Mouse (Mus musculus) kidney, adult 9 months (tissue): ENCODE data around the gene Ugt1a8.
"Not testable (repeated sequence)": the region's sequence is repeated elsewhere in the genome, so short reads cannot be mapped to it uniquely, and the experiment has no call there.

Experiments
- DNase-seq: peaks from one replicate; pipeline ENCODE4 v3.0.0; 2022

The Ugt1a8 gene

DNA sequence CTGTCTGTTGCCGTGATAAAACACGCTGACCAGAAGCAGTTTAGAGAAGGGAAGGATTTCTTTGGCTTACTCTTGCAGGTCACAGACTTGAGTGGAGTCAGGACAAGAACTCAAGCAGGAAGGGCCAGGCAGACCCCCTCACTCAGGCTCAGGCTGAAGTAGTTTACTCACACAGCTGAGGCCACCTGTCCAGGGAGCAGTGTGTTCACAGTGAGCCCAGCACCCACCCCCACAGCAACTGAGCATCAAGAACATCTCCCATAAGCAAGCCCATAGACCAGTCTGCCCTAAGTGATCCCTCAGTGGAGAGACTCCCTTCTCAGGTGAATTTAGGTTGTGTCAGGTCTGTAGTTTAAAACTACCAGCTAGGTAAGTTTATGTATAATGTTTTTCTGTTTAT, 22.0 kb downstream of the Ugt1a8 start:
- DNase-seq, result not testable (repeated sequence)

DNA sequence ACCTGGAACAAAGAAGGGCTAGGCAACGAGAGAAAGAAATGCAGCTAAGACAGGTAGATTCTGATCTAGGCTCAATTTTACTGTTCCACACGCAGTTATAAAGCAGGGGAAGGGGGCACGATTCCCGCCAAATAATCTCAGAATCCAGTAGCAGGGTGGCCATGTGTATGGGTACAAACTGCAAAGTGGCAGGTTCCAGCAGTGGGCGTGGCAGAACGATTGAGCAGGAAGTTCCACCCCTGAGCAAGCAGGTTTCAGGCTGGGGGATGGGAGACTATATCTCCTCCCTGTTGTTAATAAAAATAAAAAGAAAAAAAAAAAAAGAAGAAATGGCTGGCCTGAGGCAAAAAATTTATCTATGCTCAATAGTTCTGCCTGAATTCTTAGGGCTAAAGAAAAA, 25.2 kb downstream of the Ugt1a8 start:
- peak; percentile 70 for DNase-seq

DNA sequence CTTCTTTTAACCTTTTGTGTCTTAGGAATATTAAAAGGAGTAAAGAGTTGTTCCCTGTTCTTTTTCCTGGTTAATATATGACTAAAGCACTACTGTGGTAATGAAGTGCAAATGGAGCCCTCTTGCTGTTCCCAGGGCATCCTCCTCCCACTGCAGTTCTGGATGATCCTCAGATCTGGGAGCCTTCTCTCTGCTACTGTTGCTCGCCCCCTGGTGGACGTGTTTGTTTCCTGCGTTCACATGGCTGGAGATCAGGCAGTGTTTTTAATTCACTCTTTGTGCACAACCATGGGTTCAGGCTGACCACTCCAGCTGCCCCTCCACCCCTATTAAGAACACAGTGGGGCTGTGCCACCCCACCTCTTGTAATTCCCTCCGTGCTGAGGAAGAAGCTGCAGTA, 32.9 kb downstream of the Ugt1a8 start:
- DNase-seq, result not testable (repeated sequence)

DNA sequence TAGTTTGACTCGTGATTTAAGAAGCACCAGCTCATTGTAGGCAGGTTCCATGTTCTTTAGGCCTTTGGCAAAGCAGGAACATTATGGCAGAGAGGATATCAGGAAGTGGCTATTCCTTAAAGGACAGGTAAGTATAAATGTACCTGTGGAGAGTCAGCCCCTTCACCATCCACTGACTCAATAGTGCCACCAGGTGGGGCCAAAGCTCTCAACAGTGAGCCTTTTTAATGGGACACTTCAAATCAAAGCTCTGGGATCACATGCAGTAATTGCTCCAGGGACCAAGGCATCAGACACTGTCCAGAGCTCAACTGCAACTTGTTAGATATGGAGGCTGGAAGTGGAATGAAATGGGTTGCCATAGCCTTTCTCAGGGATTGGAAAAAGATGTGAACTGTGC, 33.9 kb downstream of the Ugt1a8 start:
- DNase-seq, result peak; percentile 72

DNA sequence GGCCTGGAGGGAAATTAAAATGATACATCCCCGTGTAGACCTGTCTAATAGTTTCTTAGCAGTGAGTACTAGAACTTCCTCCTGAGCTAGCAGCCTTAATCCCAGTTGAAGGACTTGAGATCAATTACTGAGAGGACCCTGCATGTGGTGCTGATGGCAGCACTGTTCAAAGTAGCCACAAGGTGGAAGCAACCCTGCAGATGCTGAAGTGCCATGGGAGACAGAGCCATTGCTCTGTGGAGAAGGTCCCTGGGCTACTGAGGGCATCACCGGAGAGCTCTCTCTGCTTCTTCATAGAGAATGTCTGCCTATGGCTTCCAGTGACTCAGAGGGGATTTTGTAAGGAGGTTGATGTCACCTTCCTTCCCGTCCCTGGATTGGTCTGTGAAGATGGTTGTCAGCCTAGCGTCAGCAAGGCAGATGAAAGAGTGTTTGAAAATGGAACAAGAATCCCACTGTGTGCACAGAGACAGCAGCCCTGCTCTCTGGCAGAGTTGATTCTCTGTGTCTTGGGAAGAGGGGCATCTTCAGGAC, 38.3 kb downstream of the Ugt1a8 start:
- DNase-seq, result not testable (repeated sequence)

DNA sequence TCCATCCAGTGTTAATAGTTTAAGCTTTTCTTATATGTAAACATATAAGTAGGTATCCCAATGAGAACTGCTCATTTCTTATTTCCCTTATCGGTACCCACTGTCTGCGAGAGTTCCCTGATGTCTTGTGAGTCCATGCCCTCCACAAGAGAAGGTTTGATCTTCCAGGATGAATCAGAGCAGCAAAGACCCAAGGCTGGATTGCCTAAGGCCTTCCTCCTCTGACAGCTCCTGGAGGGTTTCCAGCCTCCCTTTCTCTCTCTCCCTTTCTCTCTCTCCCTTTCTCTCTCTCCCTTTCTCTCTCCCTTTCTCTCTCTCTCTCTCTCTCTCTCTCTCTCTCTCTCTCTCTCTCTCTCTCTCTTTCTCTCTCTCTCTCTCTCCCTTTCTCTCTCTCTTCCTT, 41.5 kb downstream of the Ugt1a8 start:
- DNase-seq, result not testable (repeated sequence)

DNA sequence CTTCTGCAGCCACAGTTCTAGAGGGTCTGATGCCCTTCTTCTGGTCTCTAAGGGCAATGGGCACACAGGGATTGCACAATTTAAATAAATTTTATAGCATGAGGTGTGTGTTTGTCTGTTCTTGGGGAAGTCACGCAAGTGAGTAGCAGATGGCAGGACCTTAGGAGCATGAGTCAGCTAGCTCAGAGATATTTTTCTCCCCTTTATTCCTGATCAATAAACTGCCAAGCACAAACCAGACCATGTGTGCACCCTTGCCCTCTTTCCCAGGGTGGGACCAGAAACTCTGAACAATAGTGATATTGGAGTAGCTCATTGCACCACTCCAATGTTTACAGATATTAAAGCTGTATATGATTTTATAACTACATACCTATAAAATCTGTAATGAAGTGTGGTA, 42.6 kb downstream of the Ugt1a8 start:
- DNase-seq, result not testable (repeated sequence)

DNA sequence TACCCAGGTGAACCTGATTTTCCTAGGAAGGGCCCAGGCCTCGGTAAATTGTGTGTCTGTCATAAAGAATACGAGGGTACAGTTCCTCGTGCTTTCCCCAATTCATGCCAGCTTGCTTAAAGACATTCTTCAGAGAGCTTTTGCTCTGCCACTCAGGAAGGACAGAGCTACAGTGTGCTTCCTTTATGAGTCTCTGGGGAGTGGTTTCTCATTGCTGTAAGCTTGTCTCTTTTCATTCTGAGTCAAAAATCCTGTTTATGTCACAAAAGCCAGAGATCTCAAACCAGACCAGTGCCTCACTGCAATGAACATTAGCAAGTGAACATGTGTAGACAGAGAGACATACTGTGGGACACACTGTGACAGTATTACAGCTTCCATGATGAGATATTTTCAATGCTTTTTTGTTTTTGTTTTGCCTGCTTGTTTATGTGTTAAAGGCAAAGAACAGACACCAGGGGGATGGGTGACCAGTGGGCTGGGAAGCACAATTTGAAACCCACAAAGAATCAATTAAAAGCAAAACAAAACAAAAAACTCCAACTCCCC, 46.4 kb downstream of the Ugt1a8 start:
- no peak for DNase-seq

DNA sequence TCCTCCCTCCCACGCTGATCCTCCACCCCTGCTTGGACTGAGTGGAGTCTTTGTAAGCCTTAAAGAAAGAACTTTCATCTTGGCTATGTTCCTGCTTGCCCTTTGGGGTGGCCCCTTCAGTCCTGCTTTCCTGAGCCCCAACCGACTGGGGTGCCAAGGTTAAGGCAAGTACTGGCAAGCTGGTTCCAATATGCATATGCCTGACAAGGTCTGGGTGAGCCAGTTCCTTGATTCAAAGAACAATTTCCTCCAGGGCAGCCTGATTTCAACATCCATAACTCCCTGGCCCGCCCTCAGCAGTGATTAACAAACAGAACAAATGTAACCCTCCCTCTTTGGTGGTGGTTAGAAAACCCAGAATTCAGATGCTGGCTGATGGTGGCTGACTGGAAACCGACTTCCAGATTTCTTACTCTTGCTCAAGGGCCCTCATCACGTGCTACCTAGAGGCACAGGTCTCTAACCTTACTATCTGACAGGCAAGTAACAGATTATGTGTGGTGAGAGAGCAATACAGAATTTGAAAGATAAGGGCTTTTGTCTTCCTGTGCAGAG, 46.9 kb downstream of the Ugt1a8 start, which contains the start of gene Ugt1a6a:
Gene Ugt1a6a (plus strand): TSS at position 353 of the 555 bp plus-strand sequence.
- DNase-seq, result peak; percentile 59

DNA sequence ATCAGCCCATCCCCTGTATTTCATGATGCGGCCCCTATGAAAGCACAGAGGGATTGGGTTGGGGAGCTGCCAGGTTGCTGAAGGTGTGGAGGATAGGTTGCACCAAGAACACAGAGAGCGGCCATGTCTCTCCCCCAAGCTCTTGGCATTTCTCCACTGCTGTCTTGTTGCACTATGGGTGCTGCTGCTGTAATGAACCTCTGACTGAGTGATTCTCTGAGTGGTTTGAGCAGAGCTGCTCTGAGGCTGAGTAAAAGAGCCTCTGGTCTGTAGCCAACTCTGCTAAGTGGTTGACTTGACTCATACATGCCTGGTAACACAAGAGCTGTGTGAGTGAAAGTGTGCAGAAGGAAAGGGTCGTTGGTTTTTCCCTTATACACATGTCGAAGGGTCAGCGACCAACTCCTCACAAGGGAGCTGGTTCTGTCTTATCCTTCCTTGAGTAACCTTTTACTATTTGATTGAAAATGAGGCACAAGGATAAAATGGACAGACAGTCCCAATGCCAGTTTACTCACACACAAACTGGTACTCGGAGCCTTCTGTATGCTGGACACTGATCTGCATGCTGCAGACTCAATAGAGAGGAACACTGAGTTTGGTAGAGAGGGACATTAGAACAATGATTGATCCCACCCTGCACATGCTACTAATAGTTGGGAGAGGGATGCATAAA, 47.8 kb downstream of the Ugt1a8 start:
- not testable (repeated sequence) for DNase-seq

DNA sequence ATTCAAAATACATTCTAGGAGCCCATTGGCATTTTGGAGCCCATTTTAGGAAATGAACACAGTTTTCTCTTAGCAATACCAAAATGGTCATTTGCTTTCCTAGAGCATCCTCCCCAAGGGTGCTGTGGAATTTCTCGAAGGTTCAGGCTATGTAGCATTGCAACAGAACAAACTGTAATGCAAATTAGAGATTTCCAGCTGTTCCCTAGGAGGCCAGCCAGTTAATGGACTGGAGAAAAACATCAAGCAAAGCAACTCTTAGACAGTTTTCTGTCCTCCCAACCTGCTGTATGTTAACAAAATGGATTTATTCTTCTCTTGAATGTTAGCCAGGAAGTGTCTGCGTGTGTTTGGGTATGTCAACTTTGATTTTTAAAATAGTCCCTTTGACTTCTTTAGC, 49.0 kb downstream of the Ugt1a8 start:
- DNase-seq, result no peak

DNA sequence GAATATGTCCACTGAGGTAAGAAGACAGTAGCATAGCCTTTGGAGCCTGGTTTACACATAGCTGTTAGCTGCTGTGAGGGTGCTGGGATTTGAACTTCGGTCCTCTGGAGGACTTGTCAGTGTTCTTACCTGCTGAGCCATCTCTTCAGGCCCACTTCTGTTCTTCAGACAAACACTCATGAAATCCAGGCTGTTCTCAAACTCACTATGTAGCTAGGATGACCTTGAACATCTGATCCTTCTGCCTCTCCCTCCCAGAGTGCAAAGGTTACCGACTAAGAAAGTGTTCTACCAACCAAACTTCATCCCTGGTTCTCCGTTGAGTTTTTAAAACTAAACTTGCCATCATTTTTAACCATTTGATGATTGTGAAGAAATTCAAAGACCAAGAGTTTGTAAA, 49.7 kb downstream of the Ugt1a8 start:
- no peak for DNase-seq

DNA sequence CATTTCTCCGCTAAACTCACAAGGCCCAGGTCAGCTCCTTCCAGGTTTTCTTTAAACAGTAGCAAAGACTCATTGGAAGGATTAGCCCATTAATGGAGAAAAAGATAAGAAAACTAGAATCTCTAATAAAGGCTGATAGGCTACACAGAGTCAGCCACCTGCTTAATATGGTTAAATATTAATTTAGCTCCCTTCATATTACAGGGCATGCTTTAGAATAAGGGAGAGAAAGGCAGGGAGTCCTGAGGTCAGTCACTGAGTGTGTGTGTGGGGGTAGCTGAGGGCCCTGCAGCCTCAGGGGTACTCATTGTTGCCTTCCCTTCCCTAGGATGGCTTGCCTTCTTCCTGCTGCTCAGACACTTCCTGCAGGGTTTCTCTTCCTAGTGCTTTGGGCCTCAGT, 50.5 kb downstream of the Ugt1a8 start:
- no peak for DNase-seq

DNA sequence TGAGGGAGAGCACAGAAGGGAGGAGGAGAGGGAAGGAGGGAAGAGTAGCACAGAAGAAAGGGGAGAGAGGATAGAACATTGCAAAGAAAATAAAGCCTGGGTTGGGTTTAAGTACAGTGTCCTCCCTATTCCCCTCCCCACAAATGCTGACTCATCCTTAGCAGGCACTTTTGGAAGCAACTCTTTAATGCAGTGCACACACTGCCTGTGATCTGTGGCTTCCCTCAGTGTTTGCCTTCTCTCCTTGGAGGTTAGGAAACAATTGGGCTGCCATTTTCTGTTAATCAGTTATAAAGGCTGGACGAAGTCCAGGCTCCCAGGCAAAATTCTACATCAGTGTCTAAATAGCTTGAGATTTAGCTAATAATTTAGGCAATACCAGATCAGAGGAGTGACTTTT, 52.9 kb downstream of the Ugt1a8 start:
- DNase-seq, result peak; percentile 87

DNA sequence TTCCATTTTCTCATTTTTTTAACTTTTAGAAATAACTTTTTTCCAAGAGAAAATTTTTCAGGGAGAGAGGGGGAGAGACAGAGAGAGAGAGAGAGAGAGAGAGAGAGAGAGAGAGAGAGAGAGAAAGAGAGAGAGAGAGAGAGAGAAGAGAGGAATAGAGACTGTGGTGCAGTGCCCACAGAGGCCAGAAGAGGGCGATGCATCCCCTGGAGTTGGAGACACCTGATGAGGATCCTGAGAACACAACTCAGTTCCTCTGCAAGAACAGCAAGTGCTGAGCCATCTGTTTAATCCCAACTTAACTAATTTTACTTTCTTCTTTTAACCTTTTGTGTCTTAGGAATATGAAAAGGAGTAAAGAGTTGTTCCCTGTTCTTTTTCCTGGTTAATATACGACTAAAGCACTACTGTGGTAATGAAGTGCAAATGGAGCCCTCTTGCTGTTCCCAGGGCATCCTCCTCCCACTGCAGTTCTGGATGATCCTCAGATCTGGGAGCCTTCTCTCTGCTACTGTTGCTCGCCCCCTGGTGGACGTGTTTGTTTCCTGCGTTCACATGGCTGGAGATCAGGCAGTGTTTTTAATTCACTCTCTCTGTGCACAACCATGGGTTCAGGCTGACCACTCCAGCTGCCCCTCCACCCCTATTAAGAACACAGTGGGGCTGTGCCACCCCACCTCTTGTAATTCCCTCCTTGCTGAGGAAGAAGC, 56.5 kb downstream of the Ugt1a8 start:
- DNase-seq, result peak; percentile 81

DNA sequence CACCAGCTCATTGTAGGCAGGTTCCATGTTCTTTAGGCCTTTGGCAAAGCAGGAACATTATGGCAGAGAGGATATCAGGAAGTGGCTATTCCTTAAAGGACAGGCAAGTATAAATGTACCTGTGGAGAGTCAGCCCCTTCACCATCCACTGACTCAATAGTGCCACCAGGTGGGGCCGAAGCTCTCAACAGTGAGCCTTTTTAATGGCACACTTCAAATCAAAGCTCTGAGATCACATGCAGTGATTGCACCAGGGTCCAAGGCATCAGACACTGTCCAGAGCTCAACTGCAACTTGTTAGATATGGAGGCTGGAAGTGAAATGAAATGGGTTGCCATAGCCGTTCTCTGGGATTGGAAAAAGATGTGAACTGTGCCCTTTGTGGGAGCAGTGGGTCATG, 57.7 kb downstream of the Ugt1a8 start:
- peak; percentile 33 for DNase-seq

DNA sequence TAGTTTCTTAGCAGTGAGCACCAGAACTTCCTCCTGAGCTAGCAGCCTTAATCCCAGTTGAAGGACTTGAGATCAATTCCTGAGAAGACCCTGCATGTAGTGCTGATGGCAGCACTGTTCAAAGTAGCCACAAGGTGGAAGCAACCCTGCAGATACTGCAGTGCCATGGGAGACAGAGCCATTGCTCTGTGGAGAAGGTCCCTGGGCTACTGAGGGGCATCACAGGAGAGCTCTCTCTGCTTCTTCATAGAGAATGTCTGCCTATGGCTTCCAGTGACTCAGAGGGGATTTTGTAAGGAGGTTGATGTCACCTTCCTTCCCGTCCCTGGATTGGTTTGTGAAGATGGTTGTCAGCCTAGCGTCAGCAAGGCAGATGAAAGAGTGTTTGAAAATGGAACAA, 62.5 kb downstream of the Ugt1a8 start:
- DNase-seq, result not testable (repeated sequence)

DNA sequence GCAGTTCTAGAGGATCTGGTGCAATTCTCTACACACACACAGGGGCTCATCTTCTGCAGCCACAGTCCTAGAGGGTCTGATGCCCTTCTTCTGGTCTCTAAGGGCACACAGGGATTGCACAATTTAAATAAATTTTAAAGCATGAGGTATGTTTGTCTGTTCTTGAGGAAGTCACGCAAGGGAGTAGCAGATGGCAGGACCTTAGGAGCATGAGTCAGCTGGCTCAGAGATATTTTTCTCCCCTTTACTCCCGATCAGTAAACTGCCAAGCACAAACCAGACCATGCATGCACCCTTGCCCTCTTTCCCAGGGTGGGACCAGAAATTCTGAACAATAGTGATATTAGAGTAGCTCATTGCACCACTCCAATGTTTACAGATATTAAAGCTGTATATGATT, 70.8 kb downstream of the Ugt1a8 start:
- no peak for DNase-seq

DNA sequence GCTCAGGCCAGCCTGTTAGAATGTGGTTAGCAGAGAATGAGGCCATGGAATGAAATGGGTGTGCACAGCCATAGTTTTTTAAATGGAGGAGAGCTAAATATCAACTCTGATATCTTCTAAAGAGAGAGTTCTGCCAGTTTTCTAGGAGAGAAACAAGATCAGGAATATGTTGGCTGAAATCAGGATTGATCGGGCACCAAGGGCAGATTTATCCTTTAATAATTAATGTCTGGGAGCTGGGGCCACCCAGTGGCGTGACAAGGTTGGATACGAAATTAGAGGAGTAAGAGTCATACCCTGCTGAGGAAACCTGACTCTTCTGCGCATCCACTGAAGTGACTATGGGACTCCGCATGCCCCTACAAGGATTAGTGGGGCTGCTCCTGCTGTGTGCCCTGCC, 78.1 kb downstream of the Ugt1a8 start, which contains the start of gene Ugt1a5:
Gene Ugt1a5 (plus strand): TSS at position 302 of the 400 bp plus-strand sequence.
- DNase-seq, result no peak

DNA sequence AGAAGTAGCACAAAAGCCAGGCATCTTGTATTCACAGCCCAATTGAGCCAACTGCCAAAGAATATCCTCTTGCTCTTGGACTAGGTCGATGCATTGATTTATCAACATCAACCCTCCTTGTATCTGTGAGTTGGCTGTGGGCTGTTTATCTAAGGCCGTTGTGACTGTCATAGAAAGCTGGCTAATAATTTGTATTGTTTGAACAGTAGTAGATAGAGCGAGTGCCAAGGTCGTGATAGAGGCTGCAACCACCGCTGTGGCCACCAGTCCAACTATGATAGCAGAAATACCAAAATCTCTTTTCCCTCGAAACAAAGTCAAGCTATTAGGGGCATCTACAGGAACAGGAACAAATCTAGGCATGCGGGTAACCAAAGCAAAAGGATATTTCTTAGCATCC, 84.6 kb downstream of the Ugt1a8 start:
- not testable (repeated sequence) for DNase-seq

DNA sequence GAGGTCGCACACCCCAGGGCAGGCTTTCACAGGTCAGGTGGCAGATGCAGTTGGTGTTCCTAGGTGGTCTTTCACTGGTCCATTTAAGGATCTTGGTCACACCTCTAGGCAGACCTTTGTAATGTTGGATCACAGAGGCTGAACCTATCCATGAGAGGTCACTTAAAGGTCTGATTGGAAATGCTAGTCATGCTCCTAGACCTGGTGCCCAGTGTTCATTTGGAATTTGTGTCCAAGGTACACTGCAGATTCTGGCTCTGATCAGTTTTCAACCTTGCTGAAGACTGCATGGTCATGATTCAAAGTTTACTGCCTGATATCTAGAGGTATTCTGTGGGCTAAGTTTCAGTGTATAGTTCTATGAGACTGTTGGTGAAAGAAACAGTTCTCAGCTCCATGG, 92.0 kb downstream of the Ugt1a8 start:
- DNase-seq, result peak; percentile 65

DNA sequence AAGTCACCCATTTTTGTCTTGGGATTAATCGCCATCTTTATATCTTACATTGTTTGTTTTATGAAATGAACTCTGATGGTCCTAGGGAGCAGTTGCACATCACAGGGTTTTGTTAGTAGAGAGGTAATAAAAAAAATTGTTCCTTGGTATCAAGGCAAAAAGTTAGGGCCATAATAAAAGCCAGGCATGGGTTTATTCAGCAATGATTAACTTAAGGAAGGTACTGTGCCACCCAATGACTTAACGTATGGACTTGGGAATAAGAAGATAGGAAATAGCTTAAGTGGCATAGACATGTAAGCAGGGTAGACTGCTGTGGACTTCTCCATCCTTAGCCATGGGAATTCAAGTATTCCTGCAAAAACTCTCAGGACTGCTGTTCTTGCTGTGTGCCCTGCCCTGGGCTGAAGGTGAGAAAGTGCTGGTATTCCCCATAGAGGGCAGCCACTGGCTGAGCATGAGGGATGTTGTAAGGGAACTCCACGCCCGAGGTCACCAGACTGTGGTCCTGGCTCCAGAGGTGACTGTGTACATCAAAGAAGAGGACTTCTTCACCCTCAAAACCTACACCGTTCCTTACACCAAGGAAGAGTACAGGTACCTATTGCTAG, 98.8 kb downstream of the Ugt1a8 start:
- no peak for DNase-seq

DNA sequence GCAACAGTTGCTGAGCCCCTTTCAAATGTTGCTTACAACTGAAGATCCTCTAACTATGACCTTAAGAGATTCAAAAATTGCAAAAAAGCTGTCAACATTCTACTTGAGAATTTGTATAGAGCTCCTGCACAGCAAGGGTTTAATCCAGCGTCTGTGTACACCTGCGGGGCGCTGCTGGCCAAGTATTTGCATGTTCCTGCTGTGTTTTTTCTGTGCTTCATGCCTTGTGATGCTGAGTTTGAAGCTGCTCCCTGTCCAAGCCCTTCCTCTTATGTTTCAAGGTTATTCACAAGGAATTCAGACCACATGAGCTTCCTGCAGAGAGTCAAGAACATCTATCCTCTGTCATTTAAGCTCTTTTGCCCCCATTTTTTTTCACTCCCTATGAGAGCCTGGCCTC, 104.5 kb downstream of the Ugt1a8 start:
- no peak for DNase-seq
